Mouse (Mus musculus): ENCODE data around the gene Nutm1. TPM values are rescaled to one million over a fixed set of nuclear protein-coding genes. Genes with fewer than 3 reads are reported as not detected.

Gene Nutm1
- polyA plus RNA-seq, 1 experiment from 2014 or later = 0.05 TPM

Other genes with a start within 250 kb of the Nutm1 start
- not detected in 2 replicates for gene Olfr1310, start 246.6 kb downstream of the Nutm1 start, polyA plus RNA-seq (2014; fragmentation: Nextera tagmentation; extraction: Ambion mirVana)
- gene Olfr1311, start 234.9 kb downstream of the Nutm1 start, polyA plus RNA-seq (2014; fragmentation: Nextera tagmentation; extraction: Ambion mirVana) = not detected in 2 replicates
- not detected in 2 replicates for gene Olfr1312, start 209.1 kb downstream of the Nutm1 start, polyA plus RNA-seq (2014; fragmentation: Nextera tagmentation; extraction: Ambion mirVana)
- not detected in 2 replicates for gene Olfr1313, start 181.4 kb downstream of the Nutm1 start, polyA plus RNA-seq (2014; fragmentation: Nextera tagmentation; extraction: Ambion mirVana)
- gene Olfr1314, start 162.5 kb downstream of the Nutm1 start, polyA plus RNA-seq (2014; fragmentation: Nextera tagmentation; extraction: Ambion mirVana) = not detected in 2 replicates
- gene Olfr1315-ps1, start 143.9 kb downstream of the Nutm1 start, polyA plus RNA-seq (2014; fragmentation: Nextera tagmentation; extraction: Ambion mirVana) = not detected in 2 replicates
- not detected in 2 replicates for gene Olfr1316, start 124.3 kb downstream of the Nutm1 start, polyA plus RNA-seq (2014; fragmentation: Nextera tagmentation; extraction: Ambion mirVana)
- gene Olfr1317, start 119.0 kb downstream of the Nutm1 start, polyA plus RNA-seq (2014; fragmentation: Nextera tagmentation; extraction: Ambion mirVana) = not detected in 2 replicates
- gene Olfr1318, start 105.1 kb downstream of the Nutm1 start, polyA plus RNA-seq (2014; fragmentation: Nextera tagmentation; extraction: Ambion mirVana) = 0.08 TPM in 1 of 2 replicates, not detected in the other
- 12.9 and 14.2 TPM in 2 replicates for gene Lpcat4, start 19.8 kb downstream of the Nutm1 start, polyA plus RNA-seq (2014; fragmentation: Nextera tagmentation; extraction: Ambion mirVana)
- 157 and 176 TPM in 2 replicates for gene Nop10, start 2.6 kb upstream of the Nutm1 start, polyA plus RNA-seq (2014; fragmentation: Nextera tagmentation; extraction: Ambion mirVana)
- 16.0 and 16.2 TPM in 2 replicates for gene Slc12a6, start 6.5 kb upstream of the Nutm1 start, polyA plus RNA-seq (2014; fragmentation: Nextera tagmentation; extraction: Ambion mirVana)
- 0.09 TPM in 1 of 2 replicates, not detected in the other for gene Gm21985, start 7.0 kb upstream of the Nutm1 start, polyA plus RNA-seq (2014; fragmentation: Nextera tagmentation; extraction: Ambion mirVana)
- 99.7 and 111 TPM in 2 replicates for gene Emc4, start 108.7 kb upstream of the Nutm1 start, polyA plus RNA-seq (2014; fragmentation: Nextera tagmentation; extraction: Ambion mirVana)
- gene Katnbl1, start 119.9 kb upstream of the Nutm1 start, polyA plus RNA-seq (2014; fragmentation: Nextera tagmentation; extraction: Ambion mirVana) = 49.8 and 53.6 TPM in 2 replicates
- 9.9 and 11.6 TPM in 2 replicates for gene Emc7, start 195.7 kb upstream of the Nutm1 start, polyA plus RNA-seq (2014; fragmentation: Nextera tagmentation; extraction: Ambion mirVana)
- gene Chrm5, start 221.5 kb upstream of the Nutm1 start, polyA plus RNA-seq (2014; fragmentation: Nextera tagmentation; extraction: Ambion mirVana) = 0.27 TPM in 1 of 2 replicates, not detected in the other
- gene Aven, start 233.7 kb upstream of the Nutm1 start, polyA plus RNA-seq (2014; fragmentation: Nextera tagmentation; extraction: Ambion mirVana) = 5.2 and 6.1 TPM in 2 replicates